Mouse (Mus musculus): Measurements from ENCODE around the gene Foxj1. TPM values are rescaled to one million over a fixed set of nuclear protein-coding genes. Genes with fewer than 3 reads are reported as not detected.

The Foxj1 gene
- total and polyA plus RNA-seq, 3 experiments = 0.26 to 3.0 (median 2.6) TPM

DNA sequence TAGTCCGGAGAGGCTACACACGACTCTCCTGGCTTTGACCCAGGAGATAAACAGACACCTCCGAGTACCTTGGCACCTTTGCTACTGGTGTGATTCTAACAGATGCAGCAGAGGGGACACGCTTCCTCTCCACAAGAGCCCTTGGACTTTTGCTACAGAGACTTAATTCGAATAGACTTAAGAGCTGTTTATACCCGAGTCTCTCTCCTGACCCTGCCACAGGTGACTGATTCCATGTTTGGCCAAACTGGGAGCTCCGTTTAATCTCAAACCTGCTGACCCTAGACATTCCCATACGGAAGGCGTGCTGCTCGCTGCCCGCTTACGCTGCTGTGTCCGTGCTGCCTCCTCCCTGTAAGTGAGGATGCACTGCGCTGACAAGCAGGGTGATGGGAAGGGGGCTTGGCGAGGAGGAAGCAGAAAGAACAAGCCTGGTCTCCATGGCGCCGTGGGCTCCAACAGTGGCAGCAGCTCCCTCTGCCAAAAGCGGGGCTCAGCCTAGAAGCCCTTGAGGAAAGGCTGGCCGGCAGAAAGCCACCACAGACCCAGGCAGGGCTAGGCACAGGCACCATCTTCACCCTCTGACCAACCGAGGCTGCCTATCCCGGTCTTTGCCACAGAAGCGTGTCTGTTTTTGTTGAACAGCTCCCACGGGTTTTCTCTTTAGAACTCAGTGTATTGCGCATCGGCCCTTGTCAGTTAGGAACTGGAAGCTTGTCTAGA is 7.0 kb upstream of the Foxj1 start:
- H3K4me2 ChIP-seq (ENCODE audit: insufficient read depth, low read depth, poor library complexity, severe bottlenecking) = no peak overlapping the region
- dilution Hi-C loops (cut with MboI; ENCODE audit: extremely low pct_ligation_motif_present, extremely low pct_unique_long_range_greater_than_20kb, low sequenced_read_pairs) = no loop called here
- H3K4me3 ChIP-seq (replicated peaks in 1 of 3; ENCODE audit: low read depth in 2 of 3, low read length in 2 of 3, poor library complexity in 1 of 3) = no peak overlapping the region
- no peaks in the 10 kb centered on the region for H3K9me3 ChIP-seq (replicated peaks; ENCODE audit: low read length)
- H3K79me2 ChIP-seq (replicated peaks; ENCODE audit: control insufficient read depth, extremely low read depth, insufficient read depth, poor library complexity, severe bottlenecking) = no peaks in the 10 kb centered on the region
- peaks cover 48 to 55% of the 10 kb centered on the region in 2 experiments for H3K36me3 ChIP-seq (replicated peaks in 1 of 2; ENCODE audit: control insufficient read depth in 1 of 2, insufficient read depth in 1 of 2, low read length in 1 of 2)
- no peak for DNase-seq (ENCODE audit: extremely low read depth)
- peaks cover 10 to 51% of the 10 kb centered on the region in 2 experiments for H3K4me1 ChIP-seq (ENCODE audit: control insufficient read depth in 1 of 2, insufficient read depth in 2 of 2)
- H3K27me3 ChIP-seq (replicated peaks) = no peaks in the 10 kb centered on the region
- in situ Hi-C loops (cut with MboI; ENCODE audit: low pct_ligation_motif_present, low pct_unique_long_range_greater_than_20kb, low sequenced_read_pairs) = no loop called here
- H3K27ac ChIP-seq (ENCODE audit: insufficient read depth, low read depth) = no peak overlapping the region
- no peak for TF ChIP-seq CHD2 (IDR thresholded peaks at IDR 0.05; ENCODE audit: low read length)
- TF ChIP-seq NELFE (IDR thresholded peaks at IDR 0.05; ENCODE audit: low read depth, low read length) = no peak
- no peak for TF ChIP-seq MXI1 (IDR thresholded peaks at IDR 0.05; ENCODE audit: low read depth, low read length)
- TF ChIP-seq RAD21 (IDR thresholded peaks at IDR 0.05; ENCODE audit: low read depth, low read length) = no peak
- no peak for TF ChIP-seq ZNF384 (IDR thresholded peaks at IDR 0.05; ENCODE audit: low read depth, low read length)
- no peak for TF ChIP-seq CHD1 (IDR thresholded peaks at IDR 0.05; ENCODE audit: low read depth, low read length)
- no peak overlapping the region for H3K9ac ChIP-seq (ENCODE audit: insufficient read depth, low read depth)

DNA sequence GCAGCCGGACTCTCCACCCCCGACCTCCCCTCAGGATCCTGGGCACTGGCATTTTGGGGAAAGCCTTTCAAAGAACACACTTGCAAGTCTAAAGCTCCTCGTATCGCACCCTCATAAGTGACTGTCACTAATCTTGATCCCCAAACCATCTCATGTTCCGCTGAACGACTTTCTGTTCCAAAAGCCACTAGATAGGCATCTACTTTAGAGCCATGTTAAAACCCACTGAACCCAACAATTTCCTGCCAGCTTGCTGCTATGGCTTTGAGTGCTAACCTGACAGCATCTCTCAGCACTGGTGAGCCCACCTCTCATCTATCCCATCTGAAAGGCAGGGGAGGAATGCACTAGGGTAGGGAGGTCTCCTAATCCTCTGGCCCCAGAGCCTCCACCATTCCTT is 2.3 kb upstream of the Foxj1 start:
- Histone ChIP-seq H3K4me2 (ENCODE audit: insufficient read depth, low read depth, poor library complexity, severe bottlenecking) (no peak overlapping the region), H3K9ac (ENCODE audit: insufficient read depth, low read depth) (no peak overlapping the region), H3K79me2 (replicated peaks; ENCODE audit: control insufficient read depth, extremely low read depth, insufficient read depth, poor library complexity, severe bottlenecking) (no peaks in the 10 kb centered on the region), H3K9me3 (replicated peaks; ENCODE audit: low read length) (no peaks in the 10 kb centered on the region), H3K36me3 (replicated peaks in 1 of 2; ENCODE audit: control insufficient read depth in 1 of 2, insufficient read depth in 1 of 2, low read length in 1 of 2) (peaks cover 11 to 18% of the 10 kb centered on the region in 2 experiments), H3K27me3 (replicated peaks) (peaks cover 16% of the 10 kb centered on the region), H3K4me3 (replicated peaks in 1 of 3; ENCODE audit: low read depth in 2 of 3, low read length in 2 of 3, poor library complexity in 1 of 3) (no peak overlapping the region), H3K27ac (ENCODE audit: insufficient read depth, low read depth) (no peak overlapping the region), H3K4me1 (ENCODE audit: control insufficient read depth in 1 of 2, insufficient read depth in 2 of 2) (peaks cover 24 to 74% of the 10 kb centered on the region in 2 experiments)
- in situ Hi-C loops (cut with MboI; ENCODE audit: low pct_ligation_motif_present, low pct_unique_long_range_greater_than_20kb, low sequenced_read_pairs) = no loop called here
- dilution Hi-C loops (cut with MboI; ENCODE audit: extremely low pct_ligation_motif_present, extremely low pct_unique_long_range_greater_than_20kb, low sequenced_read_pairs) = no loop called here
- no peak for DNase-seq (ENCODE audit: extremely low read depth)
- no peak for TF ChIP-seq MEF2A (IDR thresholded peaks at IDR 0.05; ENCODE audit: borderline replicate concordance, low read depth, low read length)
- TF ChIP-seq MXI1 (IDR thresholded peaks at IDR 0.05; ENCODE audit: low read depth, low read length) = 0 out of 2 replicates have a peak, but pooled peaks have one; percentile 23

DNA sequence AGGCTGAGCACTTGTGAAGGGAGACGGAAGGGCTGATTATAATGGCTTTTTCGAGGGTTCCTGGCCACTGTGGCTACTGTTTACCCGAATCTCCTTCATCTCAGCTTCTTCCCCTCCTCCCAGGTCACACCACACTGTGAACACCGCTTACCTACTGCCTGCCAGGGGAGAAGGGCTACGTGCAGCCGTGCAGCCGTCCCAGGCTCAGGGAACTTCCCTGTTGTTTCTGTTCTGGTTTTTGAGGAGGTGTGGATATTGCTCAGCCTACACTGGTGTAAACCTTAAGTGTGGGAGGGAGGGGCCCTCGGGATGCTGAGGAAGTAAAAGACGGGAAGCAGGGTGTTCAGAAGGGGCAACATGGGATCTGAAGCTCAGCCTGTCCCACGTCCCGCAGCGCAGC is 1.8 kb upstream of the Foxj1 start:
- dilution Hi-C loops (cut with MboI; ENCODE audit: extremely low pct_ligation_motif_present, extremely low pct_unique_long_range_greater_than_20kb, low sequenced_read_pairs) = no loop called here
- H3K4me2 ChIP-seq (ENCODE audit: insufficient read depth, low read depth, poor library complexity, severe bottlenecking) = no peak overlapping the region
- no peak overlapping the region for H3K27ac ChIP-seq (ENCODE audit: insufficient read depth, low read depth)
- no peak for DNase-seq (ENCODE audit: extremely low read depth)
- H3K36me3 ChIP-seq (replicated peaks in 1 of 2; ENCODE audit: control insufficient read depth in 1 of 2, insufficient read depth in 1 of 2, low read length in 1 of 2) = peaks cover 7 to 14% of the 10 kb centered on the region in 2 experiments
- no peaks in the 10 kb centered on the region for H3K9me3 ChIP-seq (replicated peaks; ENCODE audit: low read length)
- peak overlapping the region in 2 of 3 experiments; percentile 4 to 58 for H3K4me3 ChIP-seq (replicated peaks in 1 of 3; ENCODE audit: low read depth in 2 of 3, low read length in 2 of 3, poor library complexity in 1 of 3)
- peaks cover 16% of the 10 kb centered on the region for H3K27me3 ChIP-seq (replicated peaks)
- H3K4me1 ChIP-seq (ENCODE audit: control insufficient read depth in 1 of 2, insufficient read depth in 2 of 2) = peaks cover 24 to 74% of the 10 kb centered on the region in 2 experiments
- no peaks in the 10 kb centered on the region for H3K79me2 ChIP-seq (replicated peaks; ENCODE audit: control insufficient read depth, extremely low read depth, insufficient read depth, poor library complexity, severe bottlenecking)
- in situ Hi-C loops (cut with MboI; ENCODE audit: low pct_ligation_motif_present, low pct_unique_long_range_greater_than_20kb, low sequenced_read_pairs) = no loop called here
- no peak overlapping the region for H3K9ac ChIP-seq (ENCODE audit: insufficient read depth, low read depth)
- TF ChIP-seq MYC (IDR thresholded peaks at IDR 0.05; ENCODE audit: low read depth, low read length) (no peak), ZMIZ1 (IDR thresholded peaks at IDR 0.05; ENCODE audit: low read depth, low read length) (no peak; the same call in 1 of the 2 replicates), CHD1 (IDR thresholded peaks at IDR 0.05; ENCODE audit: low read depth, low read length) (no peak; the same call in 1 of the 2 replicates), POLR2AphosphoS2 (IDR thresholded peaks at IDR 0.05; ENCODE audit: low read depth, low read length) (no peak), E2F4 (IDR thresholded peaks at IDR 0.05; ENCODE audit: insufficient replicate concordance, low read depth, low read length) (no peak), BHLHE40 (IDR thresholded peaks at IDR 0.05; ENCODE audit: low read depth, low read length) (peak; percentile 51), RCOR1 (conservative IDR thresholded peaks at IDR 0.05; ENCODE audit: low read depth, low read length) (0 out of 2 replicates have a peak, but pooled peaks have one; percentile 28), KAT2A (IDR thresholded peaks at IDR 0.05; ENCODE audit: insufficient replicate concordance, low read length) (no peak), IRF4 (IDR thresholded peaks at IDR 0.05; ENCODE audit: low read depth, low read length) (peak; percentile 86), NRF1 (IDR thresholded peaks at IDR 0.05; ENCODE audit: low read depth, low read length) (no peak), MAZ (IDR thresholded peaks at IDR 0.05; ENCODE audit: low read depth, low read length) (peak; percentile 59; the same call in 1 of the 2 replicates), JUND (conservative IDR thresholded peaks at IDR 0.05; ENCODE audit: low read depth, low read length) (no peak), ZNF384 (IDR thresholded peaks at IDR 0.05; ENCODE audit: low read depth, low read length) (no peak), CTCF (conservative IDR thresholded peaks at IDR 0.05 in 1 of 2, IDR thresholded peaks at IDR 0.05 in 1 of 2; ENCODE audit: low read depth in 2 of 2, low read length in 2 of 2) (no peak), ETS1 (conservative IDR thresholded peaks at IDR 0.05; ENCODE audit: low read depth, low read length) (peak; percentile 28; the same call in 1 of the 2 replicates), SMC3 (IDR thresholded peaks at IDR 0.05; ENCODE audit: low read depth, low read length) (peak; percentile 3; the same call in 1 of the 2 replicates), PAX5 (IDR thresholded peaks at IDR 0.05; ENCODE audit: low read length) (no peak), MAFK (IDR thresholded peaks at IDR 0.05; ENCODE audit: insufficient replicate concordance, low read length) (no peak), USF2 (conservative IDR thresholded peaks at IDR 0.05; ENCODE audit: low read depth, low read length) (no peak), MXI1 (IDR thresholded peaks at IDR 0.05; ENCODE audit: low read depth, low read length) (no peak)

All from CH12.LX (cell line).